Mouse (Mus musculus) bone marrow, adult 2 months (tissue): ENCODE measurements around the gene Xkr7. TPM values are rescaled to one million over a fixed set of nuclear protein-coding genes. Genes with fewer than 3 reads are reported as not detected.
A peak's percentile ranks its signal among the peaks of the same experiment; 100 is the strongest.

Source experiments
- H3K27ac ChIP-seq: fragments of 200-500 bp; 2 replicates; pipeline ENCODE4 v1.5.1; 2012; ENCODE audit warnings: low read depth, mild to moderate bottlenecking, control low read depth, inconsistent platforms, low read length; ENCODE audit not compliant: control insufficient read depth, poor library complexity, insufficient read depth
- H3K4me1 ChIP-seq: fragments of 200-500 bp; 2 replicates; pipeline ENCODE4 v1.6.1; 2011; ENCODE audit warnings: low read length; ENCODE audit not compliant: control insufficient read depth, insufficient read depth
- H3K4me3 ChIP-seq: fragments of 200-500 bp; replicated peaks from 2 replicates; pipeline ENCODE3; 2011; ENCODE audit warnings: mild to moderate bottlenecking, low read depth, low read length, control low read depth; ENCODE audit not compliant: control insufficient read depth
- CTCF ChIP-seq: fragments of 200-500 bp; IDR thresholded peaks from 2 replicates; pipeline ENCODE4 v1.5.1; 2011; ENCODE audit warnings: low read length, control low read depth; ENCODE audit not compliant: control insufficient read depth, insufficient read depth
- POLR2A ChIP-seq: fragments of 200-500 bp; IDR thresholded peaks from 2 replicates; pipeline ENCODE4 v1.6.1; 2011; ENCODE audit warnings: low read depth, mild to moderate bottlenecking, control low read depth, low read length, borderline replicate concordance; ENCODE audit not compliant: control insufficient read depth
- WGBS: fragments of 180-500 bp; shearing (Covaris S2); methylation state at CpG from one replicate; pipeline ENCODE4 v1.1.7; 2018; 5-methylcytosine and 5-hydroxymethylcytosine counted together
- polyA plus RNA-seq: library from polyadenylated mRNA; stranded (reverse); fragments of >200 nt; gene quantifications from 2 replicates; pipeline ENCODE4 v1.2.4, GENCODE M21; 2011; ENCODE audit warnings: low replicate concordance; ENCODE audit not compliant: missing spikeins, insufficient read depth, insufficient read length

The Xkr7 gene
- polyA plus RNA-seq, 1 experiment = not detected

DNA sequence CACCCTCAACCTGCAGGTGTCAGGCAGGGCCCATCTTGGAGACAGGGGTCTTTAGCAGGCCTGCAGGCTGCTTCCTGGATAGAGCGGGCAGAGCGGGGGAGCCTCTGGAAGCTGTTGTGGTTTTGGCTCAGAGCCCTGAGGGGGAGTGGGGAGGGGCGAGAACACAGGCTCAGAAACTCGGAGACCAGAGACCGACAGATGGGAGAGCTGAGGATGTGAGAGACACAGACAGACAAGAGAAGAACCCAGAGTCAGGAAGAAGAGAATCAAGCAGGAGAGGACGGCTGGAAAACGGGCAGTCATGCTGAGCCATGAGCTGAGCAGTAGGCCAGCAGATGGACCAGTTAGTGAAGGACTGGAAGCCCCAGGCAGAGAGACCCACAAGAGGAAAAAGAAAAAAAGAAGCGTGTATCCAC is 14.2 kb downstream of the Xkr7 start:
- Histone ChIP-seq H3K4me1 (no peaks in the 10 kb centered on the region; the same call in 1 of the 2 replicates), H3K27ac (no peak overlapping the region), H3K4me3 (no peak overlapping the region)
- WGBS = 7% methylated on average over 8 of the region's 8 CpGs
- TF ChIP-seq CTCF (no peak), POLR2A (no peak)

DNA sequence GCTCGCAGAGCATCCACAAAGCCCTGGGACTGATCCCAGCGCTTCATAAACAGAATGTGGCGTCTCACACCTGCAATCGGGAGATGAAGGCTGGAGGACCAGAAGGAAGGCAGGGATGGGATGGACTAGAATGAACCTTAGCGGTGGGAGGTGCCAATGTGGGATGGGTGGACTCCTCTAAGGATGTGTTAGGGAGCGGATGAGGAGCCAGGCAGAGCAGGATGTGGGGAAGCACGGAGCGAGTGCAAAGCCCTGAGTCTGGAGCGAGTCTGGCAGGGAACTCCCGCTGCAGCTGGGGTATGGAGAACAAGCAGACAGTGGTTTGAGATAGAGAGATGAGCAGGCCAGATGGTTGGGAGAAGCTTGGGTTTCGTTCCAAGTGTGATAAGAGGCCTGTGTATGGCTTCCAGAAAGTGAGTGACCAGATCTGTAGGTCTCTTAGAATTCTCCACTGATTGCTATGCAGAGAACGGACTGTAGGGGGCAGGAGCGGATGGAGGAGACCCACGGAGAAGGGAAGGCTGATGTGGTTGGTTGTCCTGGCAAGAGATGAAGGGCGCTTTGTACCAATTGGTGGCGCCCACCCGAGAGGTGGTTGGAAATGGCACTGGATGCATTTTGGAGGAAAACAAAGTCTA is 16.3 kb downstream of the Xkr7 start:
- Histone ChIP-seq H3K27ac (no peak overlapping the region), H3K4me1 (peaks cover 1% of the 10 kb centered on the region; the same call in 1 of the 2 replicates), H3K4me3 (no peak overlapping the region)
- no peak for TF ChIP-seq POLR2A
- peak; percentile 81 for TF ChIP-seq CTCF
- 51% methylated on average over 17 of the region's 17 CpGs for whole genome bisulfite sequencing

DNA sequence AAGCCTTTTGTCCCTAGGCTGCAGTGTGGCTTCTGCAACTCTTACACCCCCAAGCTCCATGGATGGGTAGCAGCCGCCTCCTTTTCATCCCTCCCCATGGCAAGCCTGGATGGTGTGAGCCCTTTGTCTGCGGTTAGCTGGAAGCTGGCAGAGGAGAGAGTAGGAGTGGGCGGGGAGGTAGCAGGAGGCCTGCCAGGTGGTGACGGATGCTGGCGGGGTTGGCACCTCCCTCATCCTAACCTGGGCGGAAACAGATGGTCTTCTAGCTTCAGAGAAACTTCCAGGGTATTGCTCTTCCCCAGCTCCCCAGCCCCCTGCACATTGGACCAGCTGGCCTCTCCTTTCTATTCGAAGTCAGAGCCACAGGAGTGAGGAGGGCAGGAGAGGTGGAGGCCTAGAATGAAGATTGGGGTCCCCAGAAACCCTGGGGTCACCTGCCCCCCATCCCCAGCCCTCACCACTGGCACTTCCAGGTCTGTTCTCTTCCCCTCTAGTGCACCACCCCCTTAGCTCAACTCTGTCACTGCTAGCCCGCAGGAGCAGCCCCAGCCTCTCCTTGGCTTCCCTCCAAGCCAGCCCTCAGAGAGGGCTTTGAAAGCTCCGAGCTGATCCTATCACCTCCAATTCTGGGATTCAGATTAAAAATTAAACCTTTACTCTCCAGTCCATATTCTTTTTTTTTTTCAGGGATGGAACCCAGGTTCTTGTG is 17.8 kb downstream of the Xkr7 start:
- Histone ChIP-seq H3K4me3 (no peak overlapping the region), H3K27ac (no peak overlapping the region), H3K4me1 (peaks cover 1% of the 10 kb centered on the region; the same call in 1 of the 2 replicates)
- TF ChIP-seq CTCF (no peak), POLR2A (no peak)
- 17% methylated on average over 9 of the region's 9 CpGs for WGBS

DNA sequence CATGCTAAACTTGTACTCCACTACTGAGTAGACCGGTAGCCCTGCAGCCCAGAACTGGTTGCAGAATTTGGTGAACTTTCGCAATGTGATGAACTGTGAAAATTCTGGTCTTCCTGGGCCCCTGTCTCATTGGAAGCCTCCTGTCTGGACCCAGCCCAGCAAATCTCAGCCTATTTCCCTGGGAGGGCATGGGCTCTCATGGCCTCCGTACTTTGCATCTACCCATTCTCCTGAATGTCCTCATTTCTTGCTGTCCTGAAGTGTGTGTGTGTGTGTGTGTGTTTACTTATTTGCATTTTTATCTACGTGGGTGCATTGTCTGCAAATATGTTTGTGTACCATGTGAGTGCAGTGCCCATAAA is 18.3 kb downstream of the Xkr7 start:
- Histone ChIP-seq H3K4me1 (peaks cover 1% of the 10 kb centered on the region; the same call in 1 of the 2 replicates), H3K27ac (no peak overlapping the region)
- 52% methylated on average over 4 of the region's 4 CpGs for WGBS

DNA sequence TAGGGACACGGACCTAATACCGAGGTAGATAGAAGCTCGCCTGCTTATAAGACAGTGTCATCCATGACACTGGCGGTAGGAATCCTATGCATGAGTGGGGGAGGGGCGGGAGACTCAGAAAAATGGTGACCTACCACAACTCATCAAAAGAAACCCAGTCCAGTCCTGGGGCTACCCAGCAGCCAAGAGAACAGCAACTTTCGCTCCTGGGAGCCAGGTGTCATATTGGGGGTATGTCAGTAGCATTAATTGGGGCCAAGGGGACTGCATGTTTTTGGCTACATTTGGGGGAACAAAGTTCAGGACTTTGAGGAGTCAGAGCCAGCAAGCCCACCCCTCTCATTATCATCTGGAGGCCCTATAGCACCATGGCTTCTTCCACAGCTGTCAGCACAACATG is 19.4 kb downstream of the Xkr7 start:
- Histone ChIP-seq H3K4me3 (no peak overlapping the region), H3K4me1 (peaks cover 1% of the 10 kb centered on the region; the same call in 1 of the 2 replicates), H3K27ac (no peak overlapping the region)
- 85% methylated on average over 6 of the region's 6 CpGs for WGBS
- TF ChIP-seq CTCF (no peak), POLR2A (no peak)

More for the DNA sequence above, 18.3 kb downstream of the Xkr7 start:
- no peak for TF ChIP-seq POLR2A
- TF ChIP-seq CTCF = no peak
- H3K4me3 ChIP-seq = no peak overlapping the region

DNA sequence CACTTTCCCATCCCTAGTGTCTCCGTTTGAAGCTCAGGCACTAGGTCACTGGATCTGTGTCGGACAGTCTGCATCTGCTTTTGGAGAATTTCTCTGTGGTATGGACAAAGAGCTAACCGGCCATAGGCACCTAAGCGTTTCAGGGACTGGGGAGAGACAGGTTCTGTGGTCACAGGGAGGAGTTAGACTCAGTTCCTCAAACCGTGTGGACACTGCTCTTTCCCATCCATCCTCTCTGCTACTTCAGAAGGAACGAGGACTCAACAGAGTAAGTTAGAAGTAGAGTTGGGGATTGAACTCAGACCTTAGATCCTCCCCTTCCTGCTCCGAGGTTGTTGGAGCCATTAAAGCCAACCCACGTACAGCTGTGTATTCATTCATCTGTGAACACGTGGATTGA is 19.9 kb downstream of the Xkr7 start:
- H3K4me1 ChIP-seq = peaks cover 1% of the 10 kb centered on the region; the same call in 1 of the 2 replicates
- no peak for TF ChIP-seq POLR2A
- no peak for TF ChIP-seq CTCF
- WGBS = 19% methylated on average over 9 of the region's 9 CpGs

DNA sequence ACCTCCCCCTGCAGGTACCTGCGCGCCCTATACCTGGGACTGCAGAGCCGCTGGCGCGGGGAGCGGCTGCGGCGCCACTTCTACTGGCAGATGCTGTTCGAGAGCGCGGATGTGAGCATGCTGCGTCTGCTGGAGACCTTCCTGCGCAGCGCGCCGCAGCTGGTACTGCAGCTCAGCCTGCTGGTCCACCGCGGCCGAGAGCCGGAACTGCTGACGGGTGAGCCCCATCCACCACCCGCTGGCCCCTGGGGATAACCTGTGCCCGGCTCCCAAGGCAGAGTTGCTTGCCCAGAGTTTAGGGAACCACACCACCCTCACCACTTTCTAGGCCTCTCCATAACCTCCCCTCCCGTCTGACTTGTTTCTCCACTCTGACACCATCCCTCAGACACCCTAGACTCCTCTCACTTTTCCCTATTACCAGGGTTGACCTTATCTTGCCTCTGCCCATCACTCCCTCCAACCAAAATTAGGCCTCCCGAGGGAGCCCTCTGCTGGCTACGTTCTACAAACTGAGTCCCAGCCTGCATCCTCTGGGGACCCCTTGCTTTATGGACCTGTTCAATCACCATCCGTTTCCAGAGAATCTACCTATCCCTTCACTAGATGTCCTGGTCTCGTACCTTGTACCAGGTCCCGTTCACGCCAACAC is 21.2 kb downstream of the Xkr7 start:
- TF ChIP-seq CTCF (no peak), POLR2A (no peak; the same call in 1 of the 2 replicates)
- H3K4me3 ChIP-seq = no peak overlapping the region
- peaks cover 1% of the 10 kb centered on the region; the same call in 1 of the 2 replicates for H3K4me1 ChIP-seq
- H3K27ac ChIP-seq = no peak overlapping the region
- WGBS = 10% methylated on average over 30 of the region's 30 CpGs

More for the DNA sequence above, 19.9 kb downstream of the Xkr7 start:
- Histone ChIP-seq H3K4me3 (no peak overlapping the region), H3K27ac (no peak overlapping the region)

DNA sequence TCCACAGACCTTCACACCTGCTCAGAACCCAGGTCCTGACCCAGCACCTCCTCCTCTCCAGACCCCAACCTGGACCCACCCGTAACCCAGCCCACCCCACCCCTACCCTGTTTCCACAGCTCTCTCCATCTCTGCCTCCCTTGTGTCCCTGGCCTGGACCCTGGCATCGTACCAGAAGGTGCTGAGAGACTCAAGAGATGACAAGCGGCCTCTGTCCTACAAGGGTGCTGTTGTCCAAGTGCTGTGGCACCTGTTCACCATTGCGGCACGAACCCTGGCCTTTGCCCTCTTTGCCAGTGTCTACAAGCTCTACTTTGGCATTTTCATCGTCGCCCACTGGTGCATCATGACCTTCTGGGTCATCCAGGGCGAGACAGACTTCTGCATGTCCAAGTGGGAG is 22.2 kb downstream of the Xkr7 start:
- no peak for TF ChIP-seq POLR2A
- no peak for TF ChIP-seq CTCF
- H3K4me3 ChIP-seq = no peak overlapping the region
- WGBS = 87% methylated on average over 8 of the region's 8 CpGs
- peaks cover 1% of the 10 kb centered on the region; the same call in 1 of the 2 replicates for H3K4me1 ChIP-seq
- no peak overlapping the region for H3K27ac ChIP-seq
